Mouse (Mus musculus): Measurements from ENCODE around the gene 1110059E24Rik. TPM values are rescaled to one million over a fixed set of nuclear protein-coding genes. Genes with fewer than 3 reads are reported as not detected.
A peak's percentile ranks its signal among the peaks of the same experiment; 100 is the strongest.

1110059E24Rik gene
- polyA plus RNA-seq, 1 experiment from 2014 or later = 36.6 TPM

- H3K4me2 ChIP-seq = peak within 1 kb of the TSS; percentile 89
- ATAC-seq (replicated peaks; ENCODE audit: low FRiP score) (peak; percentile 42), DNase-seq (ENCODE audit: low spot score) (peak; percentile 64)
- no peaks in the 10 kb centered on the region for H3K9me3 ChIP-seq (ENCODE audit: control insufficient read depth, low read length)
- H3K27me3 ChIP-seq (replicated peaks; ENCODE audit: control insufficient read depth, insufficient read depth, low read length) = no peaks in the 10 kb centered on the region
- H3K4me1 ChIP-seq (replicated peaks; ENCODE audit: control insufficient read depth, insufficient read depth, low read length) = peaks cover 15% of the 10 kb centered on the region
- WGBS = under 1% methylated on average over 73 of the region's 105 CpGs
- H3K4me3 ChIP-seq (ENCODE audit: low read depth, low read length) = peak within 1 kb of the TSS; percentile 93
- no peaks in the 10 kb centered on the region for H3K36me3 ChIP-seq (ENCODE audit: control insufficient read depth, insufficient read depth, low read length)
- H3K9ac ChIP-seq (ENCODE audit: low read depth, low read length) = peak within 1 kb of the TSS; percentile 89
- peak within 1 kb of the TSS; percentile 95 for H3K27ac ChIP-seq (ENCODE audit: low read depth, low read length)
These were observed 601 bp upstream of the 1110059E24Rik start, which contains the start of gene Abhd17b for GRCm38 (mm10) chr19:21653172-21653981. Abhd17b (plus strand) TSS chr19:21653185.

DNA sequence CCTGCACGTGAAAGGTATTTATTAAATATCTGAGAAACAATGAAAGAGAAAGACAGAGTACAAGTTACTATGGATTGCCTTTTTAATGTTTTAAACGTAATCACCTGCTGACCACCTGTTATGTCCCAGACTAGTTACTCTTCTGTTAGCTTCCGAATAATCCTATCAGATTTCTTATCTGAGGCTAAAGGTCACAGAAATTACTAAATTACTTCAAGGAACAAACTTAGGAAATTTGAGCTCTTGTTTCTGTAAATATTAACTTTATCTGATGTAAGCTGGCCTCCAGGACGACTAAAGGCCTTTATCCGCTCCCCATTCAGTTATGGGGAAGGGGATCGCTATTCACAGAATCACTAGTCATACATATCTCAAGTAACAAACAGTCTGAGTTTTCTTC is 1.1 kb downstream of the 1110059E24Rik start:
- 45% methylated on average over 6 of the region's 6 CpGs for WGBS
- H3K4me1 ChIP-seq (replicated peaks; ENCODE audit: control insufficient read depth, insufficient read depth, low read length) = peaks cover 18% of the 10 kb centered on the region
- no peaks in the 10 kb centered on the region for H3K9me3 ChIP-seq (ENCODE audit: control insufficient read depth, low read length)
- no peaks in the 10 kb centered on the region for H3K27me3 ChIP-seq (replicated peaks; ENCODE audit: control insufficient read depth, insufficient read depth, low read length)
- ATAC-seq (replicated peaks; ENCODE audit: low FRiP score) = no peak
- peak overlapping the region; percentile 74 for H3K9ac ChIP-seq (ENCODE audit: low read depth, low read length)
- H3K4me2 ChIP-seq = peak overlapping the region; percentile 89
- no peak overlapping the region for H3K27ac ChIP-seq (ENCODE audit: low read depth, low read length)
- DNase-seq (ENCODE audit: low spot score) = no peak
- H3K4me3 ChIP-seq (ENCODE audit: low read depth, low read length) = peak overlapping the region; percentile 93
- H3K36me3 ChIP-seq (ENCODE audit: control insufficient read depth, insufficient read depth, low read length) = no peaks in the 10 kb centered on the region

- Histone ChIP-seq H3K27me3 (replicated peaks; ENCODE audit: control insufficient read depth, insufficient read depth, low read length) (no peaks in the 10 kb centered on the region), H3K9me3 (ENCODE audit: control insufficient read depth, low read length) (no peaks in the 10 kb centered on the region), H3K27ac (ENCODE audit: low read depth, low read length) (no peak overlapping the region), H3K9ac (ENCODE audit: low read depth, low read length) (no peak overlapping the region), H3K4me1 (replicated peaks; ENCODE audit: control insufficient read depth, insufficient read depth, low read length) (peaks cover 2% of the 10 kb centered on the region; the same call in 1 of the 2 replicates), H3K4me2 (no peak overlapping the region), H3K4me3 (ENCODE audit: low read depth, low read length) (no peak overlapping the region), H3K36me3 (ENCODE audit: control insufficient read depth, insufficient read depth, low read length) (no peaks in the 10 kb centered on the region)
- ATAC-seq (replicated peaks; ENCODE audit: low FRiP score) = no peak
- DNase-seq (ENCODE audit: low spot score) = no peak
- WGBS = 45% methylated on average over 6 of the region's 6 CpGs
These were observed 6.6 kb downstream of the 1110059E24Rik start for GRCm38 (mm10) chr19:21646142-21646541.

DNA sequence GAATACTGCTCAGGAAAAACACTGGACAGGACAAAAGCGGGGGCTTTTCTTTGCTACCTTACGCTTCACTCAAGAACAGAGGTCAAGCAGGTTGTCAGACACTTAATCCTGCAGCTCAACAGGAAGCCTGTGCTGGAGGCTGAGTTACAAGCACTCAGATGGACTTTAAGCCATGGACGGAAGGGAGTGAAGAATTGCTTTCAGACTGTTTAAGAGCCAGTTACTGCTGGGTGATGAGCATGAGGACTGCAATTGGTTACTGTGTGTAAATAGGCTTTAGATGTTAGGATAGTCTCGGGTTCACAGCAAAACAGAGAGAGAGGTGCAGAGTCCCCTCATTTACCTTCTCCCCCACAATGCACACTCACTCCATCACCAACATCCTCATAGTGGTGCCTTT is 7.5 kb downstream of the 1110059E24Rik start:
- H3K36me3 ChIP-seq (ENCODE audit: control insufficient read depth, insufficient read depth, low read length) = no peaks in the 10 kb centered on the region
- H3K4me2 ChIP-seq = no peak overlapping the region
- H3K9me3 ChIP-seq (ENCODE audit: control insufficient read depth, low read length) = no peaks in the 10 kb centered on the region
- 74% methylated on average over 4 of the region's 4 CpGs for WGBS
- no peak overlapping the region for H3K27ac ChIP-seq (ENCODE audit: low read depth, low read length)
- H3K27me3 ChIP-seq (replicated peaks; ENCODE audit: control insufficient read depth, insufficient read depth, low read length) = no peaks in the 10 kb centered on the region
- ATAC-seq (replicated peaks; ENCODE audit: low FRiP score) (no peak), DNase-seq (ENCODE audit: low spot score) (no peak)
- H3K4me1 ChIP-seq (replicated peaks; ENCODE audit: control insufficient read depth, insufficient read depth, low read length) = peaks cover 2% of the 10 kb centered on the region; the same call in 1 of the 2 replicates
- no peak overlapping the region for H3K9ac ChIP-seq (ENCODE audit: low read depth, low read length)
- H3K4me3 ChIP-seq (ENCODE audit: low read depth, low read length) = no peak overlapping the region

- 86% methylated on average over 1 of the region's 1 CpGs for WGBS
- no peaks in the 10 kb centered on the region for H3K36me3 ChIP-seq (ENCODE audit: control insufficient read depth, insufficient read depth, low read length)
- H3K9ac ChIP-seq (ENCODE audit: low read depth, low read length) = no peak overlapping the region
- H3K27ac ChIP-seq (ENCODE audit: low read depth, low read length) = no peak overlapping the region
- no peak for DNase-seq (ENCODE audit: low spot score)
- H3K4me3 ChIP-seq (ENCODE audit: low read depth, low read length) = no peak overlapping the region
- no peaks in the 10 kb centered on the region for H3K9me3 ChIP-seq (ENCODE audit: control insufficient read depth, low read length)
- H3K27me3 ChIP-seq (replicated peaks; ENCODE audit: control insufficient read depth, insufficient read depth, low read length) = no peaks in the 10 kb centered on the region
- H3K4me2 ChIP-seq = no peak overlapping the region
- H3K4me1 ChIP-seq (replicated peaks; ENCODE audit: control insufficient read depth, insufficient read depth, low read length) = peaks cover 2% of the 10 kb centered on the region; the same call in 1 of the 2 replicates
- no peak for ATAC-seq (replicated peaks; ENCODE audit: low FRiP score)
These were observed 8.8 kb downstream of the 1110059E24Rik start for GRCm38 (mm10) chr19:21643935-21644334.

DNA sequence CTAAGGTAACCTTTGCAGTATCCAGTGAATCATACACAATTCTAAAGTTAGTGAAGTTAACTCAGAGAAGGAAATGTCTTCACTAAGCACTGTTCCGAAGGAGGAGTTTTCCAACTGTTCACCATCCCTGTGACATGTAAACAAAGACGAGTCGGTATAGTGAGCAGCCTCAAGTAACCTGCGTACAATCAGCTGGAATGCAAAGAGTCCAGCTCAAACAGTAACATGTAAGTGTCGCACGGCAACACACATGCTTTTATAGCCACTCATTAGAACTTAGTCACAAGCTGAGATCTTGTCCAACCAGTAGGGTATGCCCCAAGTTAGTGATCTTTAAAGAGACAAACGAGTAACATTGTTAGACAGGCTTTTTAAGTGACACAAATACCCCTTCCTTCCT is 15.1 kb downstream of the 1110059E24Rik start:
- Histone ChIP-seq H3K4me3 (ENCODE audit: low read depth, low read length) (no peak overlapping the region), H3K27ac (ENCODE audit: low read depth, low read length) (no peak overlapping the region), H3K27me3 (replicated peaks; ENCODE audit: control insufficient read depth, insufficient read depth, low read length) (no peaks in the 10 kb centered on the region), H3K9ac (ENCODE audit: low read depth, low read length) (no peak overlapping the region), H3K9me3 (ENCODE audit: control insufficient read depth, low read length) (no peaks in the 10 kb centered on the region), H3K36me3 (ENCODE audit: control insufficient read depth, insufficient read depth, low read length) (no peaks in the 10 kb centered on the region), H3K4me1 (replicated peaks; ENCODE audit: control insufficient read depth, insufficient read depth, low read length) (no peaks in the 10 kb centered on the region), H3K4me2 (no peak overlapping the region)
- ATAC-seq (replicated peaks; ENCODE audit: low FRiP score) = no peak
- WGBS = 85% methylated on average over 7 of the region's 7 CpGs
- DNase-seq (ENCODE audit: low spot score) = no peak

- H3K36me3 ChIP-seq (ENCODE audit: control insufficient read depth, insufficient read depth, low read length) = no peaks in the 10 kb centered on the region
- H3K27ac ChIP-seq (ENCODE audit: low read depth, low read length) = no peak overlapping the region
- no peaks in the 10 kb centered on the region for H3K27me3 ChIP-seq (replicated peaks; ENCODE audit: control insufficient read depth, insufficient read depth, low read length)
- no peak overlapping the region for H3K4me3 ChIP-seq (ENCODE audit: low read depth, low read length)
- no peak for ATAC-seq (replicated peaks; ENCODE audit: low FRiP score)
- DNase-seq (ENCODE audit: low spot score) = no peak
- no peak overlapping the region for H3K9ac ChIP-seq (ENCODE audit: low read depth, low read length)
- no peak overlapping the region for H3K4me2 ChIP-seq
- no peaks in the 10 kb centered on the region for H3K9me3 ChIP-seq (ENCODE audit: control insufficient read depth, low read length)
- WGBS = 79% methylated on average over 3 of the region's 3 CpGs
- H3K4me1 ChIP-seq (replicated peaks; ENCODE audit: control insufficient read depth, insufficient read depth, low read length) = no peaks in the 10 kb centered on the region
These were observed 15.9 kb downstream of the 1110059E24Rik start for GRCm38 (mm10) chr19:21636907-21637306.

DNA sequence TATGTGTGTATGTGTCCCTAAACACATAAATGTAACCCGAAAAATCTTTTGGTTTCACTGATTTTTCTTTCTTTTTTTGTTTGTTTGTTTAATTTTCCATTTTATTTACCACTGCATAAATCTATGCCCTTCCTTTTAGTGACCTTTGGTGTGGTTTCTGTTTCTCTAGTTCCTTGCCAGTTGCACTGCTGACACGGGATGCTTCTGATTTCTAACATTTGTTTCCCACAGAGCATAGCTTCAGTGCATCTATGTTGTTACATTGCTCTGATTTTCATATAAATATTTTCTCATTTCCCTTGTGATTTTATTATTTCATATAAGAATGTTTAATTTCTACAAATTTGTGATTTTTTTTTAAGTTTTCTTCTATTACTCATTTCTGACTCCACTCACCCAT is 17.4 kb downstream of the 1110059E24Rik start:
- Histone ChIP-seq H3K27ac (ENCODE audit: low read depth, low read length) (no peak overlapping the region), H3K9ac (ENCODE audit: low read depth, low read length) (no peak overlapping the region), H3K36me3 (ENCODE audit: control insufficient read depth, insufficient read depth, low read length) (no peaks in the 10 kb centered on the region), H3K4me2 (no peak overlapping the region), H3K4me3 (ENCODE audit: low read depth, low read length) (no peak overlapping the region), H3K9me3 (ENCODE audit: control insufficient read depth, low read length) (no peaks in the 10 kb centered on the region), H3K27me3 (replicated peaks; ENCODE audit: control insufficient read depth, insufficient read depth, low read length) (no peaks in the 10 kb centered on the region), H3K4me1 (replicated peaks; ENCODE audit: control insufficient read depth, insufficient read depth, low read length) (no peaks in the 10 kb centered on the region)
- WGBS = 88% methylated on average over 2 of the region's 2 CpGs
- ATAC-seq (replicated peaks; ENCODE audit: low FRiP score) = no peak
- DNase-seq (ENCODE audit: low spot score) = no peak

Data from liver, embryonic 11.5 days (tissue).